Mouse (Mus musculus): ENCODE results near the gene Pipox. TPM values are rescaled to one million over a fixed set of nuclear protein-coding genes. Genes with fewer than 3 reads are reported as not detected.

Gene Pipox
- polyA plus RNA-seq, 1 experiment = 6.5 TPM

DNA sequence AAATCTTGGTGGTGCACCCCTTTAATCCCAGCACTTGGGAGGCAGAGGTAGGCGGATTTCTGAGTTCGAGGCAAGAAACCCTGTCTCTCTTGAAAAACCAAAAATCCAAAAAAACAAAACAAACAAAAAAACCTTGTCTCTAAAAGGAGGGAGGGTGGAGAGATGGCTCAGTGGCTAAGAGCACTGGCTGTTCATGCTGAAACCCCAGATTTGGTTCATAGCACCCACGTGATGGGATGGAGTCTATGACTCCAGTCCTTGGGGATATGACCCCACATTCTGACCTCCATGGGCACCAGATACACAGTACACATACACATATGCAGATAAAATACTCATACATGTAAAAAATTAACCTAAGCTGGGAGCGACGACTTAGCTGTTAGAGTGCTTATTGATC is 5.0 kb downstream of the Pipox start:
- Histone ChIP-seq H3K4me1 (replicated peaks; ENCODE audit: control insufficient read depth, insufficient read depth, low read length) (peaks cover 50% of the 10 kb centered on the region), H3K27ac (ENCODE audit: control insufficient read depth, insufficient read depth, low read length) (peak overlapping the region; percentile 45; the same call in 1 of the 2 replicates), H3K27me3 (ENCODE audit: control insufficient read depth, insufficient read depth, low read length) (no peaks in the 10 kb centered on the region), H3K36me3 (ENCODE audit: control insufficient read depth, insufficient read depth, low read length) (no peaks in the 10 kb centered on the region), H3K4me3 (ENCODE audit: control insufficient read depth, insufficient read depth, low read length) (no peak overlapping the region)
- no peak for DNase-seq
- 89% methylated on average over 5 of the region's 5 CpGs for WGBS
- TF ChIP-seq CTCF (IDR thresholded peaks at IDR 0.05; ENCODE audit: borderline replicate concordance, control insufficient read depth, extremely low read depth, insufficient read depth, low read length, poor library complexity) (no peak), POLR2A (IDR thresholded peaks at IDR 0.05; ENCODE audit: control insufficient read depth, extremely low read depth, insufficient read depth, low read length, poor library complexity) (no peak)

DNA sequence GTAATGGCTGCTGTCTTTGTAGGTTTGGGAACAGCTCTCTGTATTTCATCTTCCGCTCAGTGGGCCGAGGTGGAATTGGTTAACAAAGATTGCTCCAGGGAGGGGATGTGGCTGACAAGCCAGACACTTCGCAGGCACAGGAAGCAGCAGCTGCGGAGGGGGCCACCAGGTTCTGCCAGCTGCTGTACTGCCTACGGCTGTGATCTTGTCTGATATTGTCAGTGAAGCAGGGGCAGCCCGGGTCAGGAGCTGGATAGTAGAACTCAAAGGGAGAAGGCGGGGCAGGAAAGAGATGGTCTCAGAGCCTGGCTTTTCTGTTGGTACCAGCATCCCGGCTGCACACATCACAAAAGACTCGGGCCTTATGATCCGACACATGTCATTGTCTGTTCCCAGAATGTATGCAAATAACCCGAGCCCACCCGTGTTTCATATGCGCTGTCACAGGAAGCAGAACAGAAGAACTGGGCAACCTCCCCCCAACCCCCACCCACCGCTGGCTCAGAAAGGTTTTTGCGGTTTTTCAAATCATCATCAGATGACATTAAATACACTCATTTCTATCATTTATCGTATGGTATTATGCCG is 6.4 kb downstream of the Pipox start:
- H3K27ac ChIP-seq (ENCODE audit: control insufficient read depth, insufficient read depth, low read length) = peak overlapping the region; percentile 98
- peaks cover 43% of the 10 kb centered on the region for H3K4me1 ChIP-seq (replicated peaks; ENCODE audit: control insufficient read depth, insufficient read depth, low read length)
- H3K27me3 ChIP-seq (ENCODE audit: control insufficient read depth, insufficient read depth, low read length) = no peaks in the 10 kb centered on the region
- WGBS = 5% methylated on average over 17 of the region's 17 CpGs
- H3K4me3 ChIP-seq (ENCODE audit: control insufficient read depth, insufficient read depth, low read length) = peak overlapping the region; percentile 56
- peak; percentile 87 for DNase-seq
- peak; percentile 66; the same call in 1 of the 2 replicates for TF ChIP-seq POLR2A (IDR thresholded peaks at IDR 0.05; ENCODE audit: control insufficient read depth, extremely low read depth, insufficient read depth, low read length, poor library complexity)
- TF ChIP-seq CTCF (IDR thresholded peaks at IDR 0.05; ENCODE audit: borderline replicate concordance, control insufficient read depth, extremely low read depth, insufficient read depth, low read length, poor library complexity) = no peak
- no peaks in the 10 kb centered on the region for H3K36me3 ChIP-seq (ENCODE audit: control insufficient read depth, insufficient read depth, low read length)

- DNase-seq = no peak
- TF ChIP-seq POLR2A (IDR thresholded peaks at IDR 0.05; ENCODE audit: control insufficient read depth, extremely low read depth, insufficient read depth, low read length, poor library complexity) (no peak), CTCF (IDR thresholded peaks at IDR 0.05; ENCODE audit: borderline replicate concordance, control insufficient read depth, extremely low read depth, insufficient read depth, low read length, poor library complexity) (no peak)
- no peaks in the 10 kb centered on the region for H3K27me3 ChIP-seq (ENCODE audit: control insufficient read depth, insufficient read depth, low read length)
- H3K36me3 ChIP-seq (ENCODE audit: control insufficient read depth, insufficient read depth, low read length) = no peaks in the 10 kb centered on the region
- no peak overlapping the region for H3K27ac ChIP-seq (ENCODE audit: control insufficient read depth, insufficient read depth, low read length)
- H3K4me3 ChIP-seq (ENCODE audit: control insufficient read depth, insufficient read depth, low read length) = no peak overlapping the region
- WGBS = 86% methylated on average over 8 of the region's 8 CpGs
- peaks cover 38% of the 10 kb centered on the region for H3K4me1 ChIP-seq (replicated peaks; ENCODE audit: control insufficient read depth, insufficient read depth, low read length)
Observed at GRCm38 (mm10) chr11:77885246-77885575, 8.7 kb downstream of the Pipox start.

DNA sequence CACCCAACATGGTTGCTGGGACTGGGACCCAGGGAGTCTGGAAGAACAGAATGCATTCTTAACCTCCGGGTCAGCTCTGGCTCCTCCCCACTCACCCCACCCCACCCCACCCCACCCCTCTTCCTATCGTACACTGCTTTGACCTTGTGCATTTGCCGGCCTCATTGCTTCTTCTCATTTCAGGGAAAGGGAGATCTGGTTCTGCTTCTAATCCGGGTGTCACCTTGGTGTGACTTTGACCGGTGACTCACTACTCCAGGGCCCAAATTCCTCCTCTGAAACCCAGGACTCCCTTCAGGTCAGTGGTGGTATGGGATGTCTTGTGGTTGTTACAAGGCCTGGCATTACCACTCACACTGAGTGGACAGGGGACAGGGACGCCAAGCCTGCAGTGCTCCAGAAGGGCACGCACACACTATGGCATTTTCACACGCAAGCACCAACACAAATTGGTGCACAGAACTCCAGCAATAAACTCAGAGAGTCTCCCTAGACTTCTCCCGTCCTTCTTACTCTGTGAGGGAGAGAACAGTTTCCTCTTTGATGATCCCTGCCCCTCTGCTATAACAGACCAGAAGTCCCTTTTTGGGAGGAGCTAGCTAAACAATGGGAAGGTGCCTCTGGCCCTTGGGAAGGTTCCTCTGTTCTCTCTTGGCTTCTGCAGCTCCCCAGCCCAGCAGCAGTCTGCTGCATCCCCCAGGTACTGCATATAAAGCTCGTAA is 9.2 kb downstream of the Pipox start:
- Histone ChIP-seq H3K36me3 (ENCODE audit: control insufficient read depth, insufficient read depth, low read length) (no peaks in the 10 kb centered on the region), H3K4me1 (replicated peaks; ENCODE audit: control insufficient read depth, insufficient read depth, low read length) (peaks cover 35% of the 10 kb centered on the region), H3K4me3 (ENCODE audit: control insufficient read depth, insufficient read depth, low read length) (no peak overlapping the region), H3K27ac (ENCODE audit: control insufficient read depth, insufficient read depth, low read length) (no peak overlapping the region), H3K27me3 (ENCODE audit: control insufficient read depth, insufficient read depth, low read length) (no peaks in the 10 kb centered on the region)
- 89% methylated on average over 10 of the region's 10 CpGs for WGBS
- no peak for DNase-seq
- TF ChIP-seq CTCF (IDR thresholded peaks at IDR 0.05; ENCODE audit: borderline replicate concordance, control insufficient read depth, extremely low read depth, insufficient read depth, low read length, poor library complexity) (no peak), POLR2A (IDR thresholded peaks at IDR 0.05; ENCODE audit: control insufficient read depth, extremely low read depth, insufficient read depth, low read length, poor library complexity) (no peak)

GRCm38 (mm10) chr11:77876760-77877148 is 17.1 kb downstream of the Pipox start:
- DNase-seq = peak; percentile 23
- 56% methylated on average over 11 of the region's 11 CpGs for WGBS
- Histone ChIP-seq H3K4me3 (ENCODE audit: control insufficient read depth, insufficient read depth, low read length) (no peak overlapping the region), H3K4me1 (replicated peaks; ENCODE audit: control insufficient read depth, insufficient read depth, low read length) (peaks cover 17% of the 10 kb centered on the region), H3K36me3 (ENCODE audit: control insufficient read depth, insufficient read depth, low read length) (no peaks in the 10 kb centered on the region), H3K27ac (ENCODE audit: control insufficient read depth, insufficient read depth, low read length) (no peak overlapping the region), H3K27me3 (ENCODE audit: control insufficient read depth, insufficient read depth, low read length) (no peaks in the 10 kb centered on the region)
- no peak for TF ChIP-seq POLR2A (IDR thresholded peaks at IDR 0.05; ENCODE audit: control insufficient read depth, extremely low read depth, insufficient read depth, low read length, poor library complexity)
- no peak for TF ChIP-seq CTCF (IDR thresholded peaks at IDR 0.05; ENCODE audit: borderline replicate concordance, control insufficient read depth, extremely low read depth, insufficient read depth, low read length, poor library complexity)

GRCm38 (mm10) chr11:77875847-77876759 is 17.8 kb downstream of the Pipox start:
- H3K36me3 ChIP-seq (ENCODE audit: control insufficient read depth, insufficient read depth, low read length) = no peaks in the 10 kb centered on the region
- 40% methylated on average over 26 of the region's 26 CpGs for WGBS
- H3K27me3 ChIP-seq (ENCODE audit: control insufficient read depth, insufficient read depth, low read length) = no peaks in the 10 kb centered on the region

More at GRCm38 (mm10) chr11:77875847-77876759, 17.8 kb downstream of the Pipox start:
- Histone ChIP-seq H3K27ac (ENCODE audit: control insufficient read depth, insufficient read depth, low read length) (no peak overlapping the region), H3K4me3 (ENCODE audit: control insufficient read depth, insufficient read depth, low read length) (peak overlapping the region; percentile 1; the same call in 1 of the 2 replicates), H3K4me1 (replicated peaks; ENCODE audit: control insufficient read depth, insufficient read depth, low read length) (peaks cover 17% of the 10 kb centered on the region)
- TF ChIP-seq CTCF (IDR thresholded peaks at IDR 0.05; ENCODE audit: borderline replicate concordance, control insufficient read depth, extremely low read depth, insufficient read depth, low read length, poor library complexity) (no peak), POLR2A (IDR thresholded peaks at IDR 0.05; ENCODE audit: control insufficient read depth, extremely low read depth, insufficient read depth, low read length, poor library complexity) (no peak)
- peak; percentile 36 for DNase-seq
